Mouse (Mus musculus) liver, postnatal 0 days (tissue): ENCODE measurements around the gene Bcl11b.

ENCODE experiments used
- CTCF ChIP-seq: sonication (generic); IDR thresholded peaks from 2 replicates; pipeline ENCODE4 v1.5.1; 2016; ENCODE audit warnings: antibody characterized with exemption, low read depth
- EP300 ChIP-seq: IDR thresholded peaks from 2 replicates; pipeline ENCODE4 v1.6.1; 2016; ENCODE audit warnings: antibody characterized with exemption, low read depth, mild to moderate bottlenecking

GRCm38 (mm10) chr12:107888049-107888448, 115.4 kb downstream of the Bcl11b start:
- no peak for TF ChIP-seq CTCF
- TF ChIP-seq EP300, result no peak
